Mouse (Mus musculus): ENCODE results near the gene Mllt3.

DNA sequence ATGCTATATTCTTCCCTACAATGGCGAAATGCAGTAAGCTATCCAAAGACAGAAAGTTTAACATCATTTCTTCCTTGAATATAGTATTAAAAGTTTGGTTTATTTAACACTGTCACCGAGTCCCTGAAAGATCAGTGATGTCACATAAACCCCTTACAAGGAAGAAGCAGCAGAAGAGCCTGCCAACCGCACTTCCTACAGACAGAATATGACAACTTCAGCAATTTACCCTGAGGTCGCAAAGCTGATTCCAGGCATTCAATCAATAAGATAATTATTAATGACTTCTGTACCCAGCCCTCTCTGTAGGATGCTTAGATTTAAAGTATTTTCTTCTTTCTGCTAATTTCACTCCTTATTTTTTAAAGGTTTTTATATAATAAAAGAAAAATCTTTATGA is 140.2 kb downstream of the Mllt3 start:
- TF ChIP-seq GATA1 (IDR thresholded peaks at IDR 0.05; ENCODE audit: borderline replicate concordance, low read length) (no peak), FLI1 (IDR thresholded peaks at IDR 0.05; ENCODE audit: low read length) (no peak)

Data from megakaryocyte, embryonic 14.5 days (primary cell).